Mouse (Mus musculus) midbrain, embryonic 13.5 days (tissue): Measurements from ENCODE around the gene Nfia. TPM values are rescaled to one million over a fixed set of nuclear protein-coding genes. Genes with fewer than 3 reads are reported as not detected.

Experiments used
- ATAC-seq: fragments of 200-750 bp; cut with Nextera tagmentation; 2 replicates; pipeline ENCODE4 v1.8.0; 2017; ENCODE audit warnings: mild to moderate bottlenecking, moderate TSS enrichment, moderate library complexity
- H3K27ac ChIP-seq: fragments of 300-500 bp; sonication (generic); 2 replicates; pipeline ENCODE4 v1.5.1; 2015; ENCODE audit warnings: inconsistent platforms, mild to moderate bottlenecking, moderate library complexity
- H3K27me3 ChIP-seq: fragments of 300-500 bp; sonication (generic); 2 replicates; pipeline ENCODE4 v1.6.1; 2015; ENCODE audit warnings: mild to moderate bottlenecking, inconsistent platforms
- H3K36me3 ChIP-seq: fragments of 300-500 bp; sonication (generic); 2 replicates; pipeline ENCODE4 v1.6.1; 2015; ENCODE audit warnings: mild to moderate bottlenecking, inconsistent platforms
- H3K4me1 ChIP-seq: fragments of 300-500 bp; sonication (generic); replicated peaks from 2 replicates; pipeline ENCODE4 v1.6.1; 2015; ENCODE audit warnings: inconsistent platforms
- H3K4me2 ChIP-seq: fragments of 300-500 bp; sonication (generic); replicated peaks from 2 replicates; pipeline ENCODE4 v1.6.1; 2015; ENCODE audit warnings: moderate library complexity, mild to moderate bottlenecking, inconsistent platforms
- H3K4me3 ChIP-seq: fragments of 300-500 bp; sonication (generic); replicated peaks from 2 replicates; pipeline ENCODE4 v1.5.1; 2015; ENCODE audit warnings: mild to moderate bottlenecking, inconsistent platforms
- H3K9ac ChIP-seq: fragments of 300-500 bp; sonication (generic); replicated peaks from 2 replicates; pipeline ENCODE4 v1.6.1; 2015; ENCODE audit warnings: mild to moderate bottlenecking, inconsistent platforms
- H3K9me3 ChIP-seq: fragments of 300-500 bp; sonication (generic); 2 replicates; pipeline ENCODE4 v1.6.1; 2016; ENCODE audit warnings: mild to moderate bottlenecking, inconsistent platforms
- WGBS: fragments of 180-500 bp; shearing (Covaris S2); methylation state at CpG from one replicate; pipeline ENCODE4 v1.1.7; 2015; 5-methylcytosine and 5-hydroxymethylcytosine counted together
- polyA plus RNA-seq: library from polyadenylated mRNA; unstranded; fragments of >200 nt; fragmentation: Nextera tagmentation; extraction: Ambion mirVana; gene quantifications from 2 replicates; pipeline ENCODE4 v1.2.1, GENCODE M21; 2015

Gene Nfia
- polyA plus RNA-seq, 1 experiment from 2014 or later, result 36.2 TPM

- Histone ChIP-seq H3K4me3 (no peak overlapping the region), H3K36me3 (no peaks in the 10 kb centered on the region), H3K27me3 (peaks cover 18% of the 10 kb centered on the region), H3K9ac (no peak overlapping the region), H3K4me1 (peaks cover 34% of the 10 kb centered on the region), H3K27ac (no peak overlapping the region), H3K9me3 (no peaks in the 10 kb centered on the region), H3K4me2 (no peak overlapping the region)
- no peak for ATAC-seq
- WGBS, result 87% methylated on average over 4 of the region's 4 CpGs
These were observed 49.2 kb downstream of the Nfia start for GRCm38 (mm10) chr4:97821556-97822251.

- Histone ChIP-seq H3K9me3 (no peaks in the 10 kb centered on the region), H3K36me3 (no peaks in the 10 kb centered on the region), H3K27me3 (peaks cover 25% of the 10 kb centered on the region), H3K4me2 (no peak overlapping the region), H3K4me1 (peaks cover 43% of the 10 kb centered on the region), H3K27ac (no peak overlapping the region), H3K9ac (no peak overlapping the region), H3K4me3 (no peak overlapping the region)
- no peak for ATAC-seq
- WGBS, result 86% methylated on average over 6 of the region's 6 CpGs
These were observed 51.0 kb downstream of the Nfia start for GRCm38 (mm10) chr4:97823512-97823911.

GRCm38 (mm10) chr4:97824451-97824850, 51.9 kb downstream of the Nfia start:
- no peak overlapping the region for H3K27ac ChIP-seq
- no peak overlapping the region for H3K4me2 ChIP-seq
- H3K4me1 ChIP-seq, result peaks cover 47% of the 10 kb centered on the region
- H3K36me3 ChIP-seq, result no peaks in the 10 kb centered on the region
- H3K9ac ChIP-seq, result no peak overlapping the region
- no peaks in the 10 kb centered on the region for H3K9me3 ChIP-seq
- 39% methylated on average over 4 of the region's 4 CpGs for WGBS
- no peak overlapping the region for H3K4me3 ChIP-seq
- H3K27me3 ChIP-seq, result peaks cover 29% of the 10 kb centered on the region
- ATAC-seq, result no peak

- WGBS, result 15% methylated on average over 4 of the region's 4 CpGs
- Histone ChIP-seq H3K4me1 (peaks cover 50% of the 10 kb centered on the region), H3K36me3 (no peaks in the 10 kb centered on the region), H3K9ac (no peak overlapping the region), H3K9me3 (no peaks in the 10 kb centered on the region), H3K4me3 (no peak overlapping the region), H3K4me2 (no peak overlapping the region), H3K27ac (no peak overlapping the region), H3K27me3 (peaks cover 32% of the 10 kb centered on the region)
- ATAC-seq, result peak; percentile 66
These were observed 52.9 kb downstream of the Nfia start for GRCm38 (mm10) chr4:97825432-97825831.

GRCm38 (mm10) chr4:97825841-97826240, 53.3 kb downstream of the Nfia start:
- Histone ChIP-seq H3K4me2 (no peak overlapping the region), H3K36me3 (no peaks in the 10 kb centered on the region), H3K9me3 (no peaks in the 10 kb centered on the region), H3K27me3 (peaks cover 32% of the 10 kb centered on the region), H3K9ac (no peak overlapping the region), H3K27ac (no peak overlapping the region), H3K4me1 (peaks cover 50% of the 10 kb centered on the region), H3K4me3 (no peak overlapping the region)
- peak; percentile 93 for ATAC-seq
- WGBS, result 36% methylated on average over 4 of the region's 4 CpGs

GRCm38 (mm10) chr4:97827115-97827514, 54.6 kb downstream of the Nfia start:
- peaks cover 50% of the 10 kb centered on the region for H3K4me1 ChIP-seq
- WGBS, result 43% methylated on average over 6 of the region's 6 CpGs
- no peak overlapping the region for H3K4me2 ChIP-seq
- H3K36me3 ChIP-seq, result no peaks in the 10 kb centered on the region
- H3K9me3 ChIP-seq, result no peaks in the 10 kb centered on the region
- H3K9ac ChIP-seq, result no peak overlapping the region
- no peak overlapping the region for H3K4me3 ChIP-seq
- ATAC-seq, result peak; percentile 31; the same call in 1 of the 2 replicates
- peaks cover 42% of the 10 kb centered on the region for H3K27me3 ChIP-seq
- H3K27ac ChIP-seq, result no peak overlapping the region

GRCm38 (mm10) chr4:97828579-97828978, 56.0 kb downstream of the Nfia start:
- H3K9ac ChIP-seq, result no peak overlapping the region
- no peak overlapping the region for H3K4me3 ChIP-seq
- no peaks in the 10 kb centered on the region for H3K36me3 ChIP-seq
- no peak overlapping the region for H3K27ac ChIP-seq
- H3K27me3 ChIP-seq, result peaks cover 38% of the 10 kb centered on the region
- 10% methylated on average over 1 of the region's 1 CpGs for WGBS
- ATAC-seq, result no peak
- no peak overlapping the region for H3K4me2 ChIP-seq
- H3K4me1 ChIP-seq, result peaks cover 48% of the 10 kb centered on the region
- H3K9me3 ChIP-seq, result no peaks in the 10 kb centered on the region

- Histone ChIP-seq H3K4me1 (peaks cover 41% of the 10 kb centered on the region), H3K27ac (no peak overlapping the region)
- 86% methylated on average over 12 of the region's 12 CpGs for WGBS
These were observed 57.0 kb downstream of the Nfia start for GRCm38 (mm10) chr4:97829336-97830050.

GRCm38 (mm10) chr4:97830051-97830853, 57.7 kb downstream of the Nfia start:
- Histone ChIP-seq H3K4me2 (no peak overlapping the region), H3K9ac (no peak overlapping the region), H3K9me3 (no peaks in the 10 kb centered on the region), H3K4me1 (peaks cover 34% of the 10 kb centered on the region), H3K27ac (no peak overlapping the region), H3K36me3 (no peaks in the 10 kb centered on the region), H3K27me3 (peaks cover 46% of the 10 kb centered on the region), H3K4me3 (no peak overlapping the region)
- 59% methylated on average over 6 of the region's 6 CpGs for WGBS
- no peak for ATAC-seq

More at GRCm38 (mm10) chr4:97829336-97830050, 57.0 kb downstream of the Nfia start:
- no peak for ATAC-seq
- no peaks in the 10 kb centered on the region for H3K36me3 ChIP-seq
- peaks cover 42% of the 10 kb centered on the region for H3K27me3 ChIP-seq
- H3K4me3 ChIP-seq, result no peak overlapping the region
- no peak overlapping the region for H3K9ac ChIP-seq
- H3K4me2 ChIP-seq, result no peak overlapping the region
- no peaks in the 10 kb centered on the region for H3K9me3 ChIP-seq

GRCm38 (mm10) chr4:97830935-97831608, 58.5 kb downstream of the Nfia start:
- no peak overlapping the region for H3K27ac ChIP-seq
- 93% methylated on average over 16 of the region's 16 CpGs for WGBS
- H3K9ac ChIP-seq, result no peak overlapping the region
- H3K27me3 ChIP-seq, result peaks cover 54% of the 10 kb centered on the region
- ATAC-seq, result no peak
- peaks cover 28% of the 10 kb centered on the region for H3K4me1 ChIP-seq
- H3K36me3 ChIP-seq, result no peaks in the 10 kb centered on the region
- H3K4me3 ChIP-seq, result no peak overlapping the region
- H3K4me2 ChIP-seq, result no peak overlapping the region
- H3K9me3 ChIP-seq, result no peaks in the 10 kb centered on the region

GRCm38 (mm10) chr4:97831611-97832278, 59.2 kb downstream of the Nfia start:
- Histone ChIP-seq H3K9ac (no peak overlapping the region), H3K4me3 (no peak overlapping the region), H3K4me1 (peaks cover 23% of the 10 kb centered on the region), H3K4me2 (no peak overlapping the region), H3K27me3 (peaks cover 60% of the 10 kb centered on the region), H3K27ac (no peak overlapping the region), H3K9me3 (no peaks in the 10 kb centered on the region), H3K36me3 (no peaks in the 10 kb centered on the region)
- no peak for ATAC-seq
- WGBS, result 93% methylated on average over 7 of the region's 7 CpGs
